Mouse (Mus musculus) thymus, adult 2 months (tissue): ENCODE data around the gene Tfb2m.

Experiments
- CTCF ChIP-seq: fragments of 200-500 bp; IDR thresholded peaks from 2 replicates; pipeline ENCODE4 v1.5.1; 2012; ENCODE audit warnings: mild to moderate bottlenecking, control low read depth, low read length, moderate library complexity, borderline replicate concordance; ENCODE audit not compliant: control insufficient read depth, poor library complexity, insufficient read depth; ENCODE audit errors: extremely low read depth
- POLR2A ChIP-seq: fragments of 200-500 bp; IDR thresholded peaks from 2 replicates; pipeline ENCODE4 v1.6.1; 2012; ENCODE audit warnings: mild to moderate bottlenecking, low read length, control low read depth, moderate library complexity; ENCODE audit not compliant: control insufficient read depth, poor library complexity, insufficient read depth; ENCODE audit errors: extremely low read depth

DNA sequence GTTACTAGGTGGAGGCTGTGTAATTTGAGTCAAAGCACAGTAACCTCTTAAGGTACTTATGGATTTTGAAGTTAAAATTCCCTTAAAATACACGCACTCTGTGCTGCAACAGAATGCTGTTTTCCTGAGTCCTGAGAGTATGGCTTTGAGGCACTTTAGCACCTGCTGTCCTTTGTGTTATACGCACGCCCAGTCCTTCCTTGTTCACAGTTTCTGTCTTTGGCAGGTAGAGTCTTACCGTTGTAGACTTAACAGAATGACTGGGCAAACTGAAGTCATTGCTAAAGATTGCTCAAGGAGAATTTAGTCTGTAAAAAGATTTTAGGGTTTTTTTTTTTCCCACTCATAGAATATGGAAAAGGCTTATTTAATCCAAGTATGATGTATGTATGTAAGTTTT, 5.9 kb upstream of the Tfb2m start:
- no peak for TF ChIP-seq CTCF
- no peak for TF ChIP-seq POLR2A
